In the genomic region with DNA sequence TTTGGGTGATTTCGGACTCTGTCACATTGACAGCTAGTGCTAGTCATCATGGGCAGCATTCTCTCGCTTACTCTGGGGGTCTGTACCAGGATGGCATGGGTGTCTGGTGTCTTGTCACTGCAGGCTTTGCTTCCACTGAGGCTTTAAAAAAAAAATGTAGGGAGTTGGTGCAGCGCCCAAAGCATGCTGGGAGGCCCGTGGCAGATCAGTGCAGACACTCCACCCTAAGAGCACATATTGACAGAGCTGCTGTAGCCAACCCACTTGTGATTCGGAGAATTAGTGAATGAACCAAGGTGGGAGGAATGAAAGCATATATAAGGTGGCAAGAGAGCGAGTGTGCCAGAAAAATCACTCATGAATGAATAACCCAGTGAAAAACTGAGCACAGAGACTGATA, we compare ENCODE assay signal across 8 mouse cellular contexts.
"Had no signal": no experiment of that assay in that cellular context is flagged by ENCODE, and none has a peak within 500 bp of the region (broad histone marks: within the 10 kb centered on the region; RNA-seq: fewer than 3 reads in every experiment).

No protein-coding gene starts in this region.

- DNase-seq: right cerebral cortex, postnatal 25 days; thymus, adult 18-20 months; thymus, adult 2 months; thymus, postnatal 14 days had no signal

- H3K9ac ChIP-seq: neural tube, embryonic 12.5 days; neural tube, embryonic 13.5 days; neural tube, embryonic 15.5 days; stomach, embryonic 15.5 days had no signal

- H3K4me2 ChIP-seq: neural tube, embryonic 12.5 days; neural tube, embryonic 13.5 days; neural tube, embryonic 15.5 days; stomach, embryonic 15.5 days had no signal

- H3K9me3 ChIP-seq: neural tube, embryonic 12.5 days; neural tube, embryonic 13.5 days; neural tube, embryonic 15.5 days; stomach, embryonic 15.5 days had no signal

- H3K27me3 ChIP-seq: neural tube, embryonic 12.5 days; neural tube, embryonic 13.5 days; stomach, embryonic 15.5 days had no signal

- H3K36me3 ChIP-seq: neural tube, embryonic 12.5 days; neural tube, embryonic 13.5 days; neural tube, embryonic 15.5 days; stomach, embryonic 15.5 days had no signal

- H3K4me1 ChIP-seq: stomach, embryonic 15.5 days had no signal

- H3K4me3 ChIP-seq: neural tube, embryonic 12.5 days; neural tube, embryonic 13.5 days; neural tube, embryonic 15.5 days; stomach, embryonic 15.5 days had no signal

- H3K27ac ChIP-seq: neural tube, embryonic 12.5 days; neural tube, embryonic 13.5 days; neural tube, embryonic 15.5 days; stomach, embryonic 15.5 days had no signal
